Mouse (Mus musculus) left cerebral cortex, postnatal 10 days (tissue): ENCODE results near the gene H2al1n. TPM values are rescaled to one million over a fixed set of nuclear protein-coding genes. Genes with fewer than 3 reads are reported as not detected.
"Not testable (repeated sequence)": the region's sequence is repeated elsewhere in the genome, so short reads cannot be mapped to it uniquely, and the experiment has no call there.

Experiments used
- DNase-seq, 2 experiments: peaks; one replicate each; pipeline ENCODE4 v3.0.0; 2021 to 2022; ENCODE audit warnings: low spot score in 2 of 2, mixed read lengths in 1 of 2; ENCODE audit errors: extremely low spot score in 1 of 2
- intact Hi-C: fragments of 180-260 bp; cut with DNase I; formaldehyde crosslinking; loops from one replicate; pipeline ENCODE4 v1.15.1; 2025
- total RNA-seq, 2 experiments: library from RNA; stranded (reverse); gene quantifications; 2 replicates each; pipeline ENCODE4 v1.2.3; 2021

H2al1n gene
- not detected for total RNA-seq

- DNase-seq, intact Hi-C loops: not testable (repeated sequence)
Observed at GRCm38 (mm10) chrX:14210848-14211247, at the start of gene H2al1n. Gene H2al1n, plus strand, starts transcription at chrX:14211148.

- no peak for DNase-seq
- intact Hi-C loops: no loop called here
Observed at GRCm38 (mm10) chrX:14199284-14199683, 11.7 kb upstream of the H2al1n start.

- DNase-seq: peak; percentile 14 to 18
Observed at GRCm38 (mm10) chrX:14206112-14206875, 4.7 kb upstream of the H2al1n start.

GRCm38 (mm10) chrX:14229218-14229617 lies 18.3 kb downstream of the H2al1n start:
- no peak for DNase-seq
- intact Hi-C loops: no loop called here

More at GRCm38 (mm10) chrX:14206112-14206875, 4.7 kb upstream of the H2al1n start:
- intact Hi-C loops: no loop called here

- intact Hi-C loops: no loop called here
- DNase-seq: no peak
Observed at GRCm38 (mm10) chrX:14259597-14260239, 48.8 kb downstream of the H2al1n start.
